Mouse (Mus musculus) retina, postnatal 1 day (tissue): Measurements from ENCODE around the gene Iqgap2.

ENCODE experiments used
- DNase-seq: peaks from one replicate; pipeline ENCODE4 v3.0.0-alpha.2; 2012

The Iqgap2 gene

GRCm38 (mm10) chr13:95646687-95647111, 245.0 kb downstream of the Iqgap2 start:
- DNase-seq: no peak

- peak; percentile 19 for DNase-seq
These were observed 248.0 kb downstream of the Iqgap2 start for GRCm38 (mm10) chr13:95643740-95644139.

- DNase-seq: no peak
These were observed 250.4 kb downstream of the Iqgap2 start for GRCm38 (mm10) chr13:95641061-95641986.

- DNase-seq: no peak
These were observed 251.3 kb downstream of the Iqgap2 start for GRCm38 (mm10) chr13:95640408-95640807.

- peak; percentile 73 for DNase-seq
These were observed 252.2 kb downstream of the Iqgap2 start for GRCm38 (mm10) chr13:95639336-95640116.

GRCm38 (mm10) chr13:95638894-95639293, 252.8 kb downstream of the Iqgap2 start:
- peak; percentile 54 for DNase-seq

- no peak for DNase-seq
These were observed 254.0 kb downstream of the Iqgap2 start for GRCm38 (mm10) chr13:95637737-95638136.

- no peak for DNase-seq
These were observed 256.4 kb downstream of the Iqgap2 start for GRCm38 (mm10) chr13:95635301-95635700.

- no peak for DNase-seq
These were observed 257.3 kb downstream of the Iqgap2 start for GRCm38 (mm10) chr13:95634451-95634850.

- no peak for DNase-seq
These were observed 258.3 kb downstream of the Iqgap2 start for GRCm38 (mm10) chr13:95633384-95633783.

GRCm38 (mm10) chr13:95632144-95632543, 259.6 kb downstream of the Iqgap2 start:
- no peak for DNase-seq

GRCm38 (mm10) chr13:95630747-95631146, 261.0 kb downstream of the Iqgap2 start:
- no peak for DNase-seq

- DNase-seq: no peak
These were observed 262.0 kb downstream of the Iqgap2 start for GRCm38 (mm10) chr13:95629751-95630150.

- DNase-seq: no peak
These were observed 265.0 kb downstream of the Iqgap2 start for GRCm38 (mm10) chr13:95626696-95627095.

GRCm38 (mm10) chr13:95623042-95623441, 268.7 kb downstream of the Iqgap2 start:
- no peak for DNase-seq

- no peak for DNase-seq
These were observed 270.2 kb downstream of the Iqgap2 start for GRCm38 (mm10) chr13:95621563-95621962.

GRCm38 (mm10) chr13:95618859-95619258, 272.9 kb downstream of the Iqgap2 start:
- peak; percentile 44 for DNase-seq

GRCm38 (mm10) chr13:95618309-95618712, 273.4 kb downstream of the Iqgap2 start, which contains the start of gene F2r:
Gene F2r (minus strand): TSS chr13:95618487.
- DNase-seq: peak; percentile 92

- DNase-seq: no peak
These were observed 274.0 kb downstream of the Iqgap2 start for GRCm38 (mm10) chr13:95617671-95618171.

- peak; percentile 27 for DNase-seq
These were observed 274.5 kb downstream of the Iqgap2 start for GRCm38 (mm10) chr13:95617082-95617670.

- peak; percentile 27 for DNase-seq
These were observed 275.2 kb downstream of the Iqgap2 start for GRCm38 (mm10) chr13:95616512-95616911.

GRCm38 (mm10) chr13:95614757-95615156, 277.0 kb downstream of the Iqgap2 start:
- no peak for DNase-seq

GRCm38 (mm10) chr13:95612243-95612642, 279.5 kb downstream of the Iqgap2 start:
- DNase-seq: no peak
